Mouse (Mus musculus) embryonic facial prominence, embryonic 10.5 days (tissue): ENCODE results near the gene Tbccd1. TPM values are rescaled to one million over a fixed set of nuclear protein-coding genes. Genes with fewer than 3 reads are reported as not detected.

Experiments used
- DNase-seq: peaks from one replicate; pipeline ENCODE4 v3.0.0-alpha.2; 2017; ENCODE audit warnings: low spot score
- H3K27ac ChIP-seq: fragments of 300-500 bp; sonication (generic); replicated peaks from 2 replicates; pipeline ENCODE4 v1.5.1; 2016; ENCODE audit warnings: mild to moderate bottlenecking
- H3K27me3 ChIP-seq: fragments of 300-500 bp; sonication (generic); replicated peaks from 2 replicates; pipeline ENCODE4 v1.6.1; 2016; ENCODE audit warnings: low read depth, mild to moderate bottlenecking; ENCODE audit not compliant: poor library complexity, severe bottlenecking
- H3K36me3 ChIP-seq: fragments of 300-500 bp; sonication (generic); replicated peaks from 2 replicates; pipeline ENCODE4 v1.6.1; 2016; ENCODE audit warnings: mild to moderate bottlenecking, moderate library complexity
- H3K4me1 ChIP-seq: fragments of 300-500 bp; sonication (generic); 2 replicates; pipeline ENCODE4 v1.6.1; 2016
- H3K4me3 ChIP-seq: fragments of 300-500 bp; sonication (generic); 2 replicates; pipeline ENCODE4 v1.5.1; 2016; ENCODE audit warnings: mild to moderate bottlenecking, moderate library complexity
- H3K9me3 ChIP-seq: fragments of 300-500 bp; sonication (generic); 2 replicates; pipeline ENCODE4 v1.6.1; 2016; ENCODE audit warnings: mild to moderate bottlenecking
- WGBS: fragments of 180-500 bp; shearing (Covaris S2); methylation state at CpG from one replicate; pipeline ENCODE4 v1.1.7; 2016; 5-methylcytosine and 5-hydroxymethylcytosine counted together
- polyA plus RNA-seq: library from polyadenylated mRNA; unstranded; fragments of >200 nt; fragmentation: Nextera tagmentation; extraction: Ambion mirVana; gene quantifications from 2 replicates; pipeline ENCODE4 v1.2.1, GENCODE M21; 2016

Gene Tbccd1
- polyA plus RNA-seq, 1 experiment from 2014 or later, result 39.1 TPM

DNA sequence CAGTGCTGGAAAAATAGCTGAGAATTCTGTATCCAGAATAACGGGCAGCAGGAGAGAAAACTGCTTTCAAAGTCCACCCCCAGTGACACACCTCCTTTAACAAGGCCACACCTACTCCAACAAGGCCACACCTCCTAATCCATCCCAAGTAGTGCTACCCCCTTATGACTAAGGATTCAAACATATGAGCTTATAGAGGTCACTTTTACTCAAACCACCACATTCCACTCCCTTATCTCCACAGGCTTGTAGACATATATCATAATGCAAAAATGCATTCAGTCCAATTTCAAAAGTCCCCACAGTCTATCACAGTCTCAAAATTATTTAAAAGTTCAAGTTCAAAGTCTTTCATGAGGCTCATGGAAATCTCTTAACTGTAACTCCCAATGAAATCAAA lies 9.8 kb downstream of the Tbccd1 start:
- H3K4me3 ChIP-seq, result no peak overlapping the region
- H3K27ac ChIP-seq, result no peak overlapping the region
- H3K4me1 ChIP-seq, result peaks cover 13% of the 10 kb centered on the region
- WGBS, result 91% methylated on average over 1 of the region's 1 CpGs
- H3K27me3 ChIP-seq, result no peaks in the 10 kb centered on the region
- DNase-seq, result no peak
- no peaks in the 10 kb centered on the region for H3K9me3 ChIP-seq
- 0 out of 2 replicates have a peak, but pooled peaks cover 6% of the 10 kb centered on the region for H3K36me3 ChIP-seq

DNA sequence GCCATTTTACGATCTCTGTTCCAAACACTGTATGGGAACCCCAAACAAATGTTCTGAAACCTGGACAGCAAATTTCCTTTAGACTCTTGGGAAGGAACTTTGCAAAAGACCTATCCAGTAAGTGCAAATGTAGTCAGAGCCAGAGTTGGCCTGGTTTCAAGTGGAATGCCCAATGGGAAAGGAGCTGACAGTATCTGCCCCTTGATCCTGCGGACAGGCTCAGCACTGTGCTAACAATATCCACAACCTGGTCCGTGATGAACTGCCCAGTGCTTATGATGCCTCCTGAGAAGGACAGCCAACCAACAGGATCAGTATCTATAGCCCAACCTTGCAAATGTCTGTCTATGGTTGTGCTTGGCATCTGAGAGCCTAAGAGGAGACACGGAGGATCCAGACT lies 12.0 kb downstream of the Tbccd1 start:
- 87% methylated on average over 4 of the region's 4 CpGs for WGBS
- Histone ChIP-seq H3K4me3 (no peak overlapping the region), H3K27ac (no peak overlapping the region), H3K9me3 (no peaks in the 10 kb centered on the region), H3K27me3 (no peaks in the 10 kb centered on the region), H3K36me3 (peaks cover 20% of the 10 kb centered on the region), H3K4me1 (peaks cover 13% of the 10 kb centered on the region)
- no peak for DNase-seq

- H3K4me3 ChIP-seq, result peak overlapping the region; percentile 70
Measured at GRCm38 (mm10) chr16:22844834-22845233, 12.6 kb downstream of the Tbccd1 start.

GRCm38 (mm10) chr16:22844061-22844801 lies 13.2 kb downstream of the Tbccd1 start:
- Histone ChIP-seq H3K4me1 (peaks cover 13% of the 10 kb centered on the region), H3K27ac (peak overlapping the region; percentile 82), H3K4me3 (peak overlapping the region; percentile 70), H3K27me3 (no peaks in the 10 kb centered on the region), H3K36me3 (peaks cover 27% of the 10 kb centered on the region), H3K9me3 (no peaks in the 10 kb centered on the region)
- 8% methylated on average over 26 of the region's 26 CpGs for WGBS
- peak; percentile 85 for DNase-seq

More at GRCm38 (mm10) chr16:22844834-22845233, 12.6 kb downstream of the Tbccd1 start:
- peak overlapping the region; percentile 82 for H3K27ac ChIP-seq
- no peaks in the 10 kb centered on the region for H3K27me3 ChIP-seq
- peaks cover 21% of the 10 kb centered on the region for H3K36me3 ChIP-seq
- no peaks in the 10 kb centered on the region for H3K9me3 ChIP-seq
- WGBS, result 75% methylated on average over 5 of the region's 5 CpGs
- DNase-seq, result no peak
- H3K4me1 ChIP-seq, result peaks cover 13% of the 10 kb centered on the region

DNA sequence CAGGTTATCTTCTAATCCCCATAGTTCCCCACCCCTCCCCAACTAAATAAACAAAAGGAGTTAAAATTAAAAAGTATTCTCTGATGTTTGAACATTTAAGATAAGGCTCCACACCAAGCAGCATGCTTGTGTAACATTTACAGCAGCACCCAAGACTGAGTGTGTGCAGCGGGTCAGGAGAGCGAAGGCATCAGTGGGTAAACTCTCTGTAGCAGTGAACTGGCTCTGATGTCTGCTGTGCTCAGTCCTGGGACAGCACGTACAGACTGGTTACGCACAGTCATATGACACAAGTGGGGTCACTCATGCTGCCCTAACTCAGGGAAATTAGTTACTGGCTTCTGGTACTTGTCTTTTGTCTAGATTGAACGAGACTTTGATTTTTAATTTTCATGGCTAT lies 14.6 kb downstream of the Tbccd1 start:
- WGBS, result 91% methylated on average over 5 of the region's 5 CpGs
- Histone ChIP-seq H3K9me3 (no peaks in the 10 kb centered on the region), H3K4me3 (no peak overlapping the region)

DNA sequence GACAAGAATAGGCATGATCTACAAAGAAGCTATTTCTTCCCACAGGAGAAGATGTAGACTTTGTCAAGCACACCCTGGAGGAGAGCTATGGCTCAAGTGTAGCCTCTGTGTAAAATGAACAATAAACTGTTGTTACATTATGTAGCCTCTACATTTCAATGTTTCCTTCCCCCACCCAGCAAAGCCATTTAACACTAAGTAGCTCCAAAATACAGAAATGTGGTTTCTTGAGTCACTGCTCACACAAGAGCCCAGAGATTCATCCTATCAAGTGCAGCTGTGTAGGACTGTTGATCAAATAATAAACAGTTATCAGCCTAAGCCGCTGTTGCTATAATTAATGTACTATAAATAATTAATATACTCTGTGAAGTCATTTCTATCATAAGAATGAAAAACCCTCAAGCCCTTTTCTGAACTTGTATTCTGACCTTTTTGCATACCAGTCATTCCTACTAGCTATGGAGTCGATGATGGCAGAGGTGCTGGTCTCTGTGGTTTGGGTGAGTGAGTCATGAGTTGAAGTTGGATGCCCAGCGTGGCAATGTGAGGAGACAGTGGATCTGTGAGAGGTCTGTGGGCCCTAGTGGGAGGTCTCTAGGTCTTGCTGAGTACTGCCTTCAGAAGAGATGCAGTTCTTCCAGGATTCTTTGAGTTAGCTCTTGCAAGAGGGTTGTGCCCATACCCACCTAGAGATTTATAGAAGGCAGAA lies 18.2 kb downstream of the Tbccd1 start:
- H3K27ac ChIP-seq, result no peak overlapping the region
- no peaks in the 10 kb centered on the region for H3K27me3 ChIP-seq
- no peak overlapping the region for H3K4me3 ChIP-seq
- no peak for DNase-seq
- no peaks in the 10 kb centered on the region for H3K9me3 ChIP-seq
- H3K4me1 ChIP-seq, result peaks cover 4% of the 10 kb centered on the region
- peaks cover 64% of the 10 kb centered on the region for H3K36me3 ChIP-seq
- 95% methylated on average over 3 of the region's 3 CpGs for WGBS

More for the DNA sequence above, 14.6 kb downstream of the Tbccd1 start:
- no peak for DNase-seq
- Histone ChIP-seq H3K27ac (no peak overlapping the region), H3K4me1 (peaks cover 13% of the 10 kb centered on the region), H3K27me3 (no peaks in the 10 kb centered on the region), H3K36me3 (peaks cover 36% of the 10 kb centered on the region)

GRCm38 (mm10) chr16:22832932-22833525 lies 24.4 kb downstream of the Tbccd1 start:
- Histone ChIP-seq H3K27me3 (no peaks in the 10 kb centered on the region), H3K27ac (no peak overlapping the region), H3K4me1 (no peaks in the 10 kb centered on the region), H3K4me3 (no peak overlapping the region), H3K9me3 (no peaks in the 10 kb centered on the region), H3K36me3 (peaks cover 51% of the 10 kb centered on the region)
- WGBS, result 93% methylated on average over 3 of the region's 3 CpGs
- DNase-seq, result no peak

DNA sequence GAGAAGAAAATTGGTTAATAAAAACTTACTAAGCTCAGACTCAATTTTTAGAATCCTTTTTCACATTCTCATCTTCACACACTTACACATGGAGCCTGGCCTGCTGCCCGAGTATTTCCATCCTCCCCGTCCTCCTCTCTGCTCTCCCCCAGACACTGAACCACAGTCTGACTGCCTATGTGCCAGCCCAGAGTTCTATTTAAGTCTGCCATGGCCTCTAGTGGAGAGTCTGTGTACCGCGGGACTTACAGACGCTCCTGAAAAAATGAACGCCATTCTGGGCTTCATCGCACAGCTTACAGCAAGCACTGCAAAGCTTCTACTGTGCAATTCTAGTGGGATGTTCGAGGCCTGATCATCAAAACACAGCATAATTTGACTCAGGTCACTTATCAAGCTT lies 36.7 kb downstream of the Tbccd1 start:
- Histone ChIP-seq H3K27me3 (no peaks in the 10 kb centered on the region), H3K36me3 (peaks cover 33% of the 10 kb centered on the region), H3K27ac (no peak overlapping the region), H3K9me3 (no peaks in the 10 kb centered on the region), H3K4me1 (no peaks in the 10 kb centered on the region), H3K4me3 (no peak overlapping the region)
- 59% methylated on average over 8 of the region's 8 CpGs for WGBS
- peak; percentile 21 for DNase-seq

DNA sequence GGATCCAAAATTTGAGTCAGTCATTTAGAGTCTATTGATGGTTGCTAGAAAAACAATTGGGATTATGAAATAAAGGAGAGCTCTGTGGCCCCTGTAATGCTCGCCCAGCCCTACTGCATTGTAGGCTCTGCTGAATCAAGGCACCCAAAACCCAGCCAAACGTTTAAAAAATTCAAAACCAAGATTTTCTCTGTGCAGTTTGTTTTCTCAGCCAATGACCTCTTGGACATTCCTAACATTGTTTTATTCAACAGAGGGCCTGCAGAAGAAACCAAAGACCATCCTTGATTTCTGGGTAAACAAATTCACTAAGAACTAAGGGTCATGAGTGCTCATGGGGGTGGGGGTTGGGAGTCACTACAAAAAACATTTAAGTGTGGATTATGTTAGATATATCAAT lies 46.0 kb downstream of the Tbccd1 start, which contains the start of gene Crygs:
TSS of gene Crygs (minus strand) at position 101 of the 400 bp plus-strand sequence.
- Histone ChIP-seq H3K36me3 (peaks cover 23% of the 10 kb centered on the region), H3K4me3 (no peak within 1 kb of the TSS), H3K27me3 (peaks cover 11% of the 10 kb centered on the region), H3K9me3 (no peaks in the 10 kb centered on the region), H3K4me1 (0 out of 2 replicates have a peak, but pooled peaks cover 3% of the 10 kb centered on the region), H3K27ac (no peak within 1 kb of the TSS)
- DNase-seq, result no peak
- WGBS, result 62% methylated on average over 2 of the region's 2 CpGs

DNA sequence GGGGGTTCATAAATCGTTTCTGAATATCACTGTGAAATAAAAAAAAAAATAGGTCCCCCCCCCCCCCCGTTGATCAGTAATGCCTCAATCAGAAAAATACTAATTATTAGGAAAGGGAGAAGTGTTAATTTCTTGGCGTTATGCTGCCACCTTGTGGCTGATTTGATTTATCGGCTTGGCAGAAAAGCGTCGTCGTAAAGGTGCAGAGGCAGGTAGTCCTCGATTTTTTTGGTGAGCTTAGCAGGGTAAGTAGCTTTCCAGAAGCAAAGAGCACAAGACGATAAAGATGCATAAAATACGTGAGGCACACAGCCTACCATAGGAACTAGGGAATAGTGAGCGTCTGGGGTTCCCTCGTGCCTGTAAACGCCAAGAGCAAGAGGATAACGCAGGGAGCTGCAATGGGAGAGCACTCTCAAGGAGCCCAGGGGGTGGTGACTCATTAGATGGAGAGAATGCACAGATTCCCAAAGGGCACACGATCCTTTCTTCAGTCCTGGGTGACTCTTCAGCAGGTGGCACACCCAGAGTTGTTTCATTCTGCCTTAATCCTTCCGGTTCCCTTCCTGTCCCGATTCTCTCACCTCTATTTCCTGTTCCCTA lies 49.9 kb downstream of the Tbccd1 start:
- H3K4me1 ChIP-seq, result 0 out of 2 replicates have a peak, but pooled peaks cover 3% of the 10 kb centered on the region
- H3K9me3 ChIP-seq, result no peaks in the 10 kb centered on the region
- DNase-seq, result peak; percentile 49
- H3K27me3 ChIP-seq, result peaks cover 11% of the 10 kb centered on the region
- H3K4me3 ChIP-seq, result no peak overlapping the region
- WGBS, result 14% methylated on average over 17 of the region's 17 CpGs
- H3K36me3 ChIP-seq, result no peaks in the 10 kb centered on the region
- H3K27ac ChIP-seq, result no peak overlapping the region

GRCm38 (mm10) chr16:22802786-22803185 lies 54.7 kb downstream of the Tbccd1 start:
- Histone ChIP-seq H3K4me3 (no peak overlapping the region), H3K27me3 (peaks cover 25% of the 10 kb centered on the region), H3K36me3 (no peaks in the 10 kb centered on the region), H3K4me1 (peaks cover 19% of the 10 kb centered on the region), H3K27ac (no peak overlapping the region), H3K9me3 (no peaks in the 10 kb centered on the region)
- WGBS, result 84% methylated on average over 7 of the region's 7 CpGs
- no peak for DNase-seq

DNA sequence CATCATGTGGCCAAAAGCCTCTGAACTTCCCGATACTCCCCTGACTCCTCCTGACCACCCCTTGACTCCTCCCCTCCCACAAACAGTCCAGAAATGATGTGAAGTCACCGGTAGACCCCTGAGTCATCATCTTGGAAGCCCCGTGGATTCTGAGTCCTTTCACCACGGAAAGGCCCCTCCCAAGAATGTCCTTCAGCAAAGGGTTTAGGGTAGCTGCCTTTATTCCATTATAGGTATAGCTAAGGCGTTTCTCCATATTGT lies 56.7 kb downstream of the Tbccd1 start:
- WGBS, result 30% methylated on average over 5 of the region's 5 CpGs
- peaks cover 40% of the 10 kb centered on the region for H3K27me3 ChIP-seq

More for the DNA sequence above, 56.7 kb downstream of the Tbccd1 start:
- DNase-seq, result no peak
- Histone ChIP-seq H3K4me1 (peaks cover 17% of the 10 kb centered on the region), H3K27ac (no peak overlapping the region), H3K9me3 (no peaks in the 10 kb centered on the region), H3K36me3 (no peaks in the 10 kb centered on the region), H3K4me3 (no peak overlapping the region)
